Mouse (Mus musculus): ENCODE data around the gene Acp6.
A peak's percentile ranks its signal among the peaks of the same experiment; 100 is the strongest.

Gene Acp6

DNA sequence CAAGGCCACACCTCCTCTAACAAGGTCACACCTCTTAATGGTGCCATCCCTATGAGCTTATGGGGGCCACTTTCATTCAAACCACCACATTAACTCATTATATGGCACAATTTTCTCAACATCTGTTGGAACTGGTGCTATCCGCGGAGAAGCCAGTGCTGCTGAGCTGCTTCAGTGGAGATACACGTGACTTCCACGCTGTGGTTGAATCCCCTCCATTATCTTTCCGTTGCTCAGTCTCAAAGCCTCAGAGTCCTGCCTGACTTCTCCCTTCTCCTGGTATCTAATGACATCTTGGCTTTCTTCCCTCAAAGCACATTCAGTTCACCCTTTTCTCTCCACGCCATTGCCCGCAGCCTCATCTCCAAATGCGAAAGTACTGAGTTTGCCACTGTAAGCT, 38.0 kb downstream of the Acp6 start:
- DNase-seq (ENCODE audit: low spot score in 2 of 2), result no peak

DNA sequence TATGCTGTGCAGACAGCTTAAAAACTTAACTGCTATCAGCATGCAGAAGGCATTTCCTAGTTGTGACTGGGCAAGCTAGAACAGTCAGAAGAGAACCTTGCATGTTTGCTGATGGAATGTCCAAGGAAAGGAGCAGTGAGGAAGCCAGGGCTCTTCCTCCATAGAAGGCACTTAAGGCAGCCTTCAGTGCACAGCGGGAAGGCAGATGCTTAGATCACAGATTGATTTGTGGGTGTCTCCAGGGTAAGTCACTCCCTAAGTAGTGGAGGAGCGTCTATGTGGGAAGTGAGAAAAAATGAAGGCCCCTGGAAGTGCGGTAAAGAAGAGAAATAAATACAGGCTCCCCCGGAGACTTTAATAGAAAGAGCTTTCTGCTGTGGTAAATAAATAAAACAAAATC, 40.7 kb downstream of the Acp6 start:
- DNase-seq (ENCODE audit: low spot score in 2 of 2), result no peak

DNA sequence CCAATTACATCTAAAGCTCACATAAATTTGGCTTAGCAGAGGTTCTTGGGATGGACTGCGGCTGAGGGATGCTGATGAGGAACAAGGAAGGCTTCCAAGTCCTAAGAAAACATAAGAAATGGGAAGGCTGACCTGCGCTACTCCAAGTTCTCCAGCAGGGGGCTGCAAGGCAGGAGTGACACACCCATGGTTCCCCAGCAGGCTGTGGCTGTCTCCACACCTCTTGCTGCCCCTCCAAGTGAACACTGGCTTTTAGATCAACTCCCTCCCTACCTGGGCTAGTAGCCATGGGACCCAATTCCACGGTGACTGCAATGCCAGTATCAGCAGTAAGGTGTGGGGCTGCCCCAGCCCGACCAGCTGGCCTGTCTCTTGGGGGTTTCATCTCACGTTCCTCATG, 43.4 kb downstream of the Acp6 start:
- peak; percentile 37 to 63 for DNase-seq (ENCODE audit: low spot score in 2 of 2)

DNA sequence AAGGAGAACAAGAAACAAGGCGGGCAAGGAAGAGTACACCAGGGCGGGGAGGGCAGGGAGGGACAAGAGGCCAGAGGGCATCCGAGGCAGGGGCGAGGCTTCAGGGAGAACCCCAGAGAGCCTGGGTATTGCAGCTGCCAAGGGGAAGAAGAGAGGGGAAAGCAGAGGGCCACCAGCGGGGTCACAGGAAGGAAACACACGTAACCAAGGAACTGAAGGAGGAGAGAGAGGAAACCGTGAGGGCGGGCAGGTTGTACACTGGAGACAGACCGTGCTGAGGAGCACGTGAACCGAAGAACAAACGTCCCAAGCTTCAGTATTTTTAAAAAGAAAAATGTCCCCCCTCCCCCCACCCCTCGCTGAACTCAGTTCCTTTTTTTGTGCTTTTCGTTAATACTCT, 45.3 kb downstream of the Acp6 start:
- no peak for DNase-seq (ENCODE audit: low spot score in 2 of 2)

DNA sequence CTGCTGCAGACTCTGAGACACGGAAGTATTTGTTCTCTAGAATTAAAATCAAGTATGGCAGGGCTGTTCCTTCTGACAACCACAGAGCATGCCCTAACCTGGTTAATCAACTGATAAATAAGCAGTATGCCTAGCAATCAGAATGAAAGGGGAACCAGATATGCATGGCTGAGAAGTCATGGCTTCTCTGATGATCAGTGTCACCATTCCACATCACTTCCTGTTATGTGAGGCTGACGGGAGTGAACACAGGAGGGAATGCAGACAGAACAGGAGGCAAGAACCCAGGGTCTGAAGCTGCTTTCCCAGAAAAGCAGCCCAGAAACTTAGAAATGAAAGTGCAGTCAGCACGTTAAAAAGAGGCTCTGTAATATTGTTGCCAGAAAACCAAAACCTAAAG, 47.9 kb downstream of the Acp6 start:
- no peak for DNase-seq (ENCODE audit: low spot score in 2 of 2)

DNA sequence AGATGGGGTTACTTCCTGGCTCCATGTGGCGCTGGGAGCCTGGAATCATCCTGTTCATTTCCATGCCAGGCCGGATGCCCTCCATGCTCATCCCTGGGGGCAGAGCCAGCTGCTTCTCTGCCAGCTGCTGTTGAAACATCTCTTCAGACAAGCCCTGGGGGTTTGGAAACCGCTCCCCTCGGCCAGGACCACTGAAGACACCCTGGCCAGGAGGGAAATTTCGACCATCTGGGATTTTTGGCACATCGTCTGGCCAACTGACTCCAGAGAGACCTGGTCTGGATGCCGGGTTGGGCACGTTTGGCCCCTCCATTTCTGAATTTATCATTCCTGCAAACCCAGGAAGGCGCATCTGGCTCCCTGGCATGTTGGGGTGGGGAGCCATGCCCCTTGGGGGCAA, 50.8 kb downstream of the Acp6 start:
- no peak for DNase-seq (ENCODE audit: low spot score in 2 of 2)

DNA sequence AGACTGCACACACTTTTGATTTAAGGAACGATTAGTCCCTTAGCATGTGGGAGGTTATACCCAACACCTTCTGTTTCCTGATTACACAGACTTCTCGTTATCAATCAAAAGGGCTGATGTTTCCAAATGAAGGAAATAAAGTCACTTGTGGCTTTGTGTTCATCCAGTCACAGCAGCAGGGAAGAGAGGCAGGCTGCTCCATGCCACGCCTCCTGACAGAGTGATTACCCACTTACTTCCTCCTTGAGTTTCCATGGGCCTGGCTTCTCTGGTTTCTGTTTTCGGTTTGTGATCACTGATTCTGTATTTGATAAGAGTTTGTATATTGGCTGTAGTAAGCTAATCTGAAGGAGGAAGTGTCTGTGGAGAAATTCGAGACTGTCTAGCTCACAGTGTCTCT, 52.6 kb downstream of the Acp6 start:
- DNase-seq (ENCODE audit: low spot score in 2 of 2), result peak in 1 of 2 experiments; percentile 26

DNA sequence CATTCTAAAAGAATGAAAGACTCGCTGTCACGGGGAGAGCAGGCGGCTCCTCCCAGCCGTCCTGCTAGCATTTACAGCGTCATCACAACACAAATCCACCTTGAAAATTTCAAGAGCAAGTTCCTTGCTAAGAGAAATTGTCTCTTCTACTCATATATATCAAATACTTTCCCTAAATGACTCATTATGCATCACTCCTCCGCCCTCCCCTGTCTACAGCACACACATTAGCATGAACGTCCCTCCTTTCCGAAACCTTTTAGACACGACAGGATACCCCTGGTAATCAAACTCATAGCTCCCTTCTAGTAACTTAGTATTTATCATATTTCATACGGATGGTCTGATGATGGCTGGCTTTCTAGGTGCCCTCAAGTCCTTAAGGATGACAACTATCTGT, 55.3 kb downstream of the Acp6 start:
- no peak for DNase-seq (ENCODE audit: low spot score in 2 of 2)

DNA sequence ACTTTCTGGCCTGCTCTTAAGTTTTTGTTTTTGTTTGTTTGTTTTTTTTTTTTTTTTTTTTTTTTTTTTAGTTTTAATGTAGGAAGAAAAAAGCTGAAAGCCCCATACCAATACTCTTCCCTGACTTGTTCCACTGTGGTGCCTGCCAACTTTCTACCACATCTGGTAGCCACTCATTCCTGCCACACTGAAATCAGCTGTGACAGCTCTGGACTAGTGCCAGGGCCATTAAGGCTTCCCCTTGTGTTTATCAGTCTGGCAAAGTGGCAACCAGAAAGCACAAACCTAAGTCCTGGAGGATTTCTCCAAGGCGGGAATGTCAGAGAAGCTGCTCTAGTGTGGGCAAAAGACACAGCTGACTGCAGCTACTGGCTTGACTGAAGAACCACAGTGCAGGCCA, 55.9 kb downstream of the Acp6 start:
- DNase-seq (ENCODE audit: low spot score in 2 of 2), result no peak

DNA sequence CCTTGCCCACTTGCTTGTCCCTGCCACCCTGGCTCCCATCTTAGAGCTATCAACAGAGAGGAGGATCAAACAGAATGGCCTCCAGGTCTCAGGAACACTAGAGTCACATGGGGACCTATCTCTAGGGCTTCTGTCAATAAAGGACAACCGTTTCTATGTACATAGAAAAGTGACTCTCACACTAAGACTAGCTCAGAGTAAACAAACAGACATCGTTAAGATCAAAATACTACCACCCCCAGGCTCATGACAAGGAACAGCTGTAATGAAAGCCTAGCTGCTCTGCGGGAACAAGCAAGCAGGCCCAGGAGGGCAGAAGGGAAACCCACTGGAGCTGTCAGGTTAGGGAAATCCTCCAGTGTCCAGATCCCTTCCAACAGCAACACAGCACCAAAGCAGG, 56.9 kb downstream of the Acp6 start:
- no peak for DNase-seq (ENCODE audit: low spot score in 2 of 2)

DNA sequence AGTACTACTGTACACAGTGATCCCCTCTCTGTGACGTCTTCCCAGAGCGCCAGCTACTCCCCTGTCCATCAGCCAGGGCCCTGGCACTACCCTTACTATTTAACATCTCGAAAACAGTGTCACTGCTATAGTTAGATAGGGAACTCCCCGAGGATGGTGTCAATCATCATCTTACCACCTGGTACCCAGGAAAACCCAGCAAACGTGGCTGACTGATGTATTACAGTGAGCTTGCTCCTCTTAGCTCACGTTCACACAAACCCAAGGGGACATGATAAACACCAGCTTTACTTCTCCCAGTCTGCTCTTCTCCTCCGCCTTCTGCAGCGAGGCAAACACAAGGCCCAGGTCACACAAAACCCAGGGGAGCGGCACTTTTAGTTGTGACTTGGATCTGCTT, 64.7 kb downstream of the Acp6 start:
- DNase-seq (ENCODE audit: low spot score in 2 of 2), result no peak

DNA sequence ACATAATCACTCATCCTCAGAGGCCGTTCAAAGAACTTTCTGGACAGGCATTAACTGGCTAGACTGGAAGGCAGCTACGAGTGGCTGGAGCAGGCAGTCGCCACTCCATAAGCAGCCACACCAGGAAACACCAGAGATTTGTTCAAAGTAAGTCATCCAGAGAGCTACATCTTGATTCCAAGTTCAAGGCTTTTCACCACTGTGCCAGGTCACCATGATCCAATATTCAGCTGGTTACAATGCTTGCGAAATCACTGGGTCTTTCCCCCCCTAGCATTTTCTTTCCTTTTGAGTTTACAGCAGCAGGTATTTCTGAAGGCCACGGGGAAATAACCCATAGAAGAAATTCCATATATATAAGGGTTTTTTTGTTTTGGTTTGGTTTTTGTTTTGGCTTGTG, 66.7 kb downstream of the Acp6 start:
- no peak for DNase-seq (ENCODE audit: low spot score in 2 of 2)

DNA sequence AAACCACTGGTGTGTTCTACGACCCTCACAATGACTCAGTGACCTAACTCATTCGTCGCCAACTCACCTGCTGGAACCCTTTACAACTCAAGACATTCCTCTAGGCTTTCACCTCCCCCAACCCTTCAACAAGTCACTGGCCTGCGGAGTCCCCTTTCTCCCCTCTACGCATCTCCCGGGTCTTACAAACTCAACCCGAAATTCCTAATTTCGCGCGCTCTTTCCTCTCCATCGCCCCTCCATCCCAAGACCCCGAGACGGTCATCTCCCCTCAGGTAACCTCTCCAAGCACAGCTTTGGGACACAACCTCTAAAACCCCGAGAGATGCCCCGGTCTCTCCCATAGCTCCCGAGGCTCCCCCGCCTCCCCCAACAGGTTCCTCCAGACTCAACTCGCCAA, 68.1 kb downstream of the Acp6 start:
- no peak for DNase-seq (ENCODE audit: low spot score in 2 of 2)

Measured in urinary bladder, postnatal 36 days (tissue).